Mouse (Mus musculus) ovary, adult 2 months (tissue): ENCODE results near the gene AV320801. TPM values are rescaled to one million over a fixed set of nuclear protein-coding genes. Genes with fewer than 3 reads are reported as not detected.

Experiments
- polyA plus RNA-seq: library from polyadenylated mRNA; depleted of rRNA; stranded (reverse); fragments of >200 nt; gene quantifications from 2 replicates; pipeline ENCODE4 v1.2.3, GENCODE M21; 2012; rRNA removed

The AV320801 gene
- polyA plus RNA-seq = not detected in 2 replicates

DNA sequence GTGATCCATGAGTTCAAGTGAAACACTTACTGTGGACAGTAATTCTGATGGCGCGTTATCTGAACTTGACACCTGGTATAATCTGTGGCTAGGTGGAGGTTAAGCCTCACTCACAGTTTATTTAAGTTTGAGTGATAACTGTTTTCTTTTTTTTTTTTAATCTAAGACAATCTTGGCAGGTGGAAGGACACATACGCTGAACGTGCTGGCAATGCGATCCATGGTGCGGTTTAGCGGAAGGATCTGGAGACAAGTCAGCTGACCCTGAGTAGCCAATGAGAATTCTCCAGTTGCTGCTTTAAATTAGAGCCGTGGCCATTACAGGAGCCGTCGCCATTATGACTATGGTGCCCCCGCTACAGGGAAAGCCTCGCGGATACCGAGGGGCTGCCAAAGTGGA, at the start of gene AV320801:
AV320801 (plus strand) TSS at position 301 of the 400 bp plus-strand sequence.

Other genes with a start within 250 kb of the AV320801 start
- not detected in 2 replicates for gene Pramel3, start 192.3 kb upstream of the AV320801 start, polyA plus RNA-seq
- not detected in 2 replicates for gene Gm5128, start 121.3 kb upstream of the AV320801 start, polyA plus RNA-seq
- not detected in 2 replicates for gene Gm7903, start 60.8 kb upstream of the AV320801 start, polyA plus RNA-seq
- gene Nxf7, start 104.2 kb downstream of the AV320801 start, polyA plus RNA-seq = not detected in 2 replicates
- not detected in 2 replicates for gene Prame, start 133.1 kb downstream of the AV320801 start, polyA plus RNA-seq
- not detected in 2 replicates for gene Tcp11x2, start 199.2 kb downstream of the AV320801 start, polyA plus RNA-seq
- gene Tmsb15a, start 230.7 kb downstream of the AV320801 start, polyA plus RNA-seq = not detected in 2 replicates
- 1.4 and 1.5 TPM in 2 replicates for gene Armcx5, start 248.1 kb downstream of the AV320801 start, polyA plus RNA-seq
- gene Gprasp1, start 248.1 kb downstream of the AV320801 start, polyA plus RNA-seq = 22.1 and 24.1 TPM in 2 replicates